Mouse (Mus musculus): ENCODE data around the gene Pgc.

- TF ChIP-seq CTCF (IDR thresholded peaks at IDR 0.05; ENCODE audit: control insufficient read depth, insufficient read depth, insufficient replicate concordance, low read depth, low read length) (no peak), POLR2A (IDR thresholded peaks at IDR 0.05; ENCODE audit: control insufficient read depth, low read depth, low read length) (no peak)
Observed at GRCm38 (mm10) chr17:47691650-47692049, 35.0 kb upstream of the Pgc start.
